Mouse (Mus musculus) c-Kit-positive CD71-negative TER-119-negative erythroid progenitor cells, embryonic 14.5 days (primary cell): Measurements from ENCODE around the gene Tango6.

Source experiments
- DNase-seq: peaks from one replicate; pipeline ENCODE4 v3.0.0-alpha.2; 2013; ENCODE audit warnings: low read depth

The Tango6 gene

GRCm38 (mm10) chr8:106700131-106700530 is 17.3 kb downstream of the Tango6 start:
- no peak for DNase-seq

- DNase-seq = peak; percentile 44
Measured at GRCm38 (mm10) chr8:106701360-106701759, 18.5 kb downstream of the Tango6 start.

- DNase-seq = no peak
Measured at GRCm38 (mm10) chr8:106704199-106704900, 21.5 kb downstream of the Tango6 start.

- DNase-seq = no peak
Measured at GRCm38 (mm10) chr8:106704901-106705321, 22.0 kb downstream of the Tango6 start.

GRCm38 (mm10) chr8:106706194-106706593 is 23.3 kb downstream of the Tango6 start:
- DNase-seq = no peak

- no peak for DNase-seq
Measured at GRCm38 (mm10) chr8:106710002-106710401, 27.1 kb downstream of the Tango6 start.

- DNase-seq = no peak
Measured at GRCm38 (mm10) chr8:106712487-106712886, 29.6 kb downstream of the Tango6 start.

GRCm38 (mm10) chr8:106714297-106714696 is 31.4 kb downstream of the Tango6 start:
- DNase-seq = no peak

GRCm38 (mm10) chr8:106718091-106718500 is 35.2 kb downstream of the Tango6 start:
- peak; percentile 56 for DNase-seq

GRCm38 (mm10) chr8:106720921-106721320 is 38.1 kb downstream of the Tango6 start:
- no peak for DNase-seq

- no peak for DNase-seq
Measured at GRCm38 (mm10) chr8:106722453-106722852, 39.6 kb downstream of the Tango6 start.

- DNase-seq = no peak
Measured at GRCm38 (mm10) chr8:106723921-106724320, 41.1 kb downstream of the Tango6 start.

GRCm38 (mm10) chr8:106726551-106726950 is 43.7 kb downstream of the Tango6 start:
- DNase-seq = no peak

GRCm38 (mm10) chr8:106727241-106727835 is 44.5 kb downstream of the Tango6 start:
- DNase-seq = no peak

GRCm38 (mm10) chr8:106727889-106728288 is 45.0 kb downstream of the Tango6 start:
- no peak for DNase-seq

GRCm38 (mm10) chr8:106732921-106733320 is 50.1 kb downstream of the Tango6 start:
- no peak for DNase-seq

- no peak for DNase-seq
Measured at GRCm38 (mm10) chr8:106733703-106734102, 50.8 kb downstream of the Tango6 start.

GRCm38 (mm10) chr8:106734222-106734621 is 51.4 kb downstream of the Tango6 start:
- no peak for DNase-seq

- DNase-seq = peak; percentile 48
Measured at GRCm38 (mm10) chr8:106736861-106737662, 54.2 kb downstream of the Tango6 start.

- no peak for DNase-seq
Measured at GRCm38 (mm10) chr8:106737846-106738245, 55.0 kb downstream of the Tango6 start.

GRCm38 (mm10) chr8:106742321-106742720 is 59.5 kb downstream of the Tango6 start:
- no peak for DNase-seq

GRCm38 (mm10) chr8:106743361-106743760 is 60.5 kb downstream of the Tango6 start:
- DNase-seq = no peak

GRCm38 (mm10) chr8:106753436-106753835 is 70.6 kb downstream of the Tango6 start:
- DNase-seq = no peak
